Mouse (Mus musculus): Measurements from ENCODE around the gene Rbp1. TPM values are rescaled to one million over a fixed set of nuclear protein-coding genes. Genes with fewer than 3 reads are reported as not detected.

The Rbp1 gene
- total RNA-seq (2014; rRNA removed), result 10.7 and 25.2 TPM in 2 replicates
- 7.1 and 11.5 TPM in 2 replicates for polyA plus RNA-seq (2012; rRNA removed)

- DNase-seq (ENCODE audit: extremely low read depth, low read depth, low spot score), result peak; percentile 54
- Histone ChIP-seq H3K27me3 (ENCODE audit: control insufficient read depth, insufficient read depth, low read length) (no peaks in the 10 kb centered on the region), H3K27ac (replicated peaks; ENCODE audit: insufficient read depth, low read depth, low read length) (peak within 1 kb of the TSS; percentile 60)
Observed at GRCm38 (mm10) chr9:98422656-98423055, at the start of gene Rbp1. TSS of gene Rbp1 (plus strand) at chr9:98422961.

GRCm38 (mm10) chr9:98373358-98373757 lies 49.4 kb upstream of the Rbp1 start:
- no peak overlapping the region for H3K9ac ChIP-seq (ENCODE audit: low read depth, low read length)
- no peaks in the 10 kb centered on the region for H3K4me1 ChIP-seq (ENCODE audit: control insufficient read depth, insufficient read depth, low read length)
- no peaks in the 10 kb centered on the region for H3K27me3 ChIP-seq (ENCODE audit: control insufficient read depth, insufficient read depth, low read length)
- no peak overlapping the region for H3K27ac ChIP-seq (replicated peaks; ENCODE audit: insufficient read depth, low read depth, low read length)
- H3K79me2 ChIP-seq (ENCODE audit: control insufficient read depth, insufficient read depth, low read length), result no peaks in the 10 kb centered on the region
- TF ChIP-seq CTCF (IDR thresholded peaks at IDR 0.05; ENCODE audit: low read depth, low read length), result peak; percentile 45
- TF ChIP-seq POLR2A (IDR thresholded peaks at IDR 0.05; ENCODE audit: extremely low read depth, insufficient read depth, low read length), result no peak
- no peak overlapping the region for H3K4me3 ChIP-seq (ENCODE audit: insufficient read depth, low read depth, low read length)
- no peak for DNase-seq (ENCODE audit: extremely low read depth, low read depth, low spot score)
- WGBS, result 96% methylated on average over 5 of the region's 5 CpGs
- no peaks in the 10 kb centered on the region for H3K36me3 ChIP-seq (ENCODE audit: control insufficient read depth, insufficient read depth, low read length)

More at GRCm38 (mm10) chr9:98422656-98423055, at the start of gene Rbp1:
- Histone ChIP-seq H3K4me3 (ENCODE audit: insufficient read depth, low read depth, low read length) (no peak within 1 kb of the TSS), H3K79me2 (ENCODE audit: control insufficient read depth, insufficient read depth, low read length) (no peaks in the 10 kb centered on the region), H3K9ac (ENCODE audit: low read depth, low read length) (no peak within 1 kb of the TSS), H3K36me3 (ENCODE audit: control insufficient read depth, insufficient read depth, low read length) (no peaks in the 10 kb centered on the region), H3K4me1 (ENCODE audit: control insufficient read depth, insufficient read depth, low read length) (peaks cover 25% of the 10 kb centered on the region)
- 25% methylated on average over 5 of the region's 5 CpGs for WGBS
- TF ChIP-seq CTCF (IDR thresholded peaks at IDR 0.05; ENCODE audit: low read depth, low read length) (no peak), POLR2A (IDR thresholded peaks at IDR 0.05; ENCODE audit: extremely low read depth, insufficient read depth, low read length) (no peak)

GRCm38 (mm10) chr9:98374897-98375296 lies 47.9 kb upstream of the Rbp1 start:
- TF ChIP-seq CTCF (IDR thresholded peaks at IDR 0.05; ENCODE audit: low read depth, low read length) (no peak), POLR2A (IDR thresholded peaks at IDR 0.05; ENCODE audit: extremely low read depth, insufficient read depth, low read length) (no peak)
- WGBS, result 90% methylated on average over 11 of the region's 11 CpGs
- H3K9ac ChIP-seq (ENCODE audit: low read depth, low read length), result no peak overlapping the region

GRCm38 (mm10) chr9:98375329-98376170 lies 47.2 kb upstream of the Rbp1 start:
- WGBS, result 69% methylated on average over 5 of the region's 5 CpGs
- TF ChIP-seq POLR2A (IDR thresholded peaks at IDR 0.05; ENCODE audit: extremely low read depth, insufficient read depth, low read length) (no peak), CTCF (IDR thresholded peaks at IDR 0.05; ENCODE audit: low read depth, low read length) (no peak)
- Histone ChIP-seq H3K4me3 (ENCODE audit: insufficient read depth, low read depth, low read length) (no peak overlapping the region), H3K79me2 (ENCODE audit: control insufficient read depth, insufficient read depth, low read length) (no peaks in the 10 kb centered on the region), H3K9ac (ENCODE audit: low read depth, low read length) (no peak overlapping the region), H3K36me3 (ENCODE audit: control insufficient read depth, insufficient read depth, low read length) (no peaks in the 10 kb centered on the region), H3K27ac (replicated peaks; ENCODE audit: insufficient read depth, low read depth, low read length) (no peak overlapping the region), H3K27me3 (ENCODE audit: control insufficient read depth, insufficient read depth, low read length) (no peaks in the 10 kb centered on the region), H3K4me1 (ENCODE audit: control insufficient read depth, insufficient read depth, low read length) (no peaks in the 10 kb centered on the region)
- peak; percentile 22 for DNase-seq (ENCODE audit: extremely low read depth, low read depth, low spot score)

More at GRCm38 (mm10) chr9:98374897-98375296, 47.9 kb upstream of the Rbp1 start:
- Histone ChIP-seq H3K27ac (replicated peaks; ENCODE audit: insufficient read depth, low read depth, low read length) (no peak overlapping the region), H3K79me2 (ENCODE audit: control insufficient read depth, insufficient read depth, low read length) (no peaks in the 10 kb centered on the region), H3K4me3 (ENCODE audit: insufficient read depth, low read depth, low read length) (no peak overlapping the region), H3K4me1 (ENCODE audit: control insufficient read depth, insufficient read depth, low read length) (no peaks in the 10 kb centered on the region), H3K36me3 (ENCODE audit: control insufficient read depth, insufficient read depth, low read length) (no peaks in the 10 kb centered on the region), H3K27me3 (ENCODE audit: control insufficient read depth, insufficient read depth, low read length) (no peaks in the 10 kb centered on the region)
- DNase-seq (ENCODE audit: extremely low read depth, low read depth, low spot score), result no peak

- Histone ChIP-seq H3K79me2 (ENCODE audit: control insufficient read depth, insufficient read depth, low read length) (no peaks in the 10 kb centered on the region), H3K4me1 (ENCODE audit: control insufficient read depth, insufficient read depth, low read length) (no peaks in the 10 kb centered on the region), H3K4me3 (ENCODE audit: insufficient read depth, low read depth, low read length) (no peak overlapping the region), H3K27me3 (ENCODE audit: control insufficient read depth, insufficient read depth, low read length) (no peaks in the 10 kb centered on the region), H3K27ac (replicated peaks; ENCODE audit: insufficient read depth, low read depth, low read length) (no peak overlapping the region), H3K36me3 (ENCODE audit: control insufficient read depth, insufficient read depth, low read length) (no peaks in the 10 kb centered on the region), H3K9ac (ENCODE audit: low read depth, low read length) (no peak overlapping the region)
- WGBS, result 87% methylated on average over 4 of the region's 4 CpGs
- DNase-seq (ENCODE audit: extremely low read depth, low read depth, low spot score), result no peak
- TF ChIP-seq CTCF (IDR thresholded peaks at IDR 0.05; ENCODE audit: low read depth, low read length), result no peak
- no peak for TF ChIP-seq POLR2A (IDR thresholded peaks at IDR 0.05; ENCODE audit: extremely low read depth, insufficient read depth, low read length)
Observed at GRCm38 (mm10) chr9:98379736-98380135, 43.0 kb upstream of the Rbp1 start.

- H3K36me3 ChIP-seq (ENCODE audit: control insufficient read depth, insufficient read depth, low read length), result no peaks in the 10 kb centered on the region
- H3K27ac ChIP-seq (replicated peaks; ENCODE audit: insufficient read depth, low read depth, low read length), result no peak overlapping the region
- WGBS, result 94% methylated on average over 9 of the region's 9 CpGs
- H3K79me2 ChIP-seq (ENCODE audit: control insufficient read depth, insufficient read depth, low read length), result no peaks in the 10 kb centered on the region
- DNase-seq (ENCODE audit: extremely low read depth, low read depth, low spot score), result no peak
- no peak overlapping the region for H3K9ac ChIP-seq (ENCODE audit: low read depth, low read length)
- TF ChIP-seq POLR2A (IDR thresholded peaks at IDR 0.05; ENCODE audit: extremely low read depth, insufficient read depth, low read length) (no peak), CTCF (IDR thresholded peaks at IDR 0.05; ENCODE audit: low read depth, low read length) (no peak)
- no peak overlapping the region for H3K4me3 ChIP-seq (ENCODE audit: insufficient read depth, low read depth, low read length)
- H3K27me3 ChIP-seq (ENCODE audit: control insufficient read depth, insufficient read depth, low read length), result no peaks in the 10 kb centered on the region
- H3K4me1 ChIP-seq (ENCODE audit: control insufficient read depth, insufficient read depth, low read length), result no peaks in the 10 kb centered on the region
Observed at GRCm38 (mm10) chr9:98380593-98380992, 42.2 kb upstream of the Rbp1 start.
